Mouse (Mus musculus) neutrophil, adult 5-6 weeks (primary cell): ENCODE measurements around the gene Tmem178. TPM values are rescaled to one million over a fixed set of nuclear protein-coding genes. Genes with fewer than 3 reads are reported as not detected.

Source experiments
- ATAC-seq: fragments of 151-379, 151-347 bp; 2 replicates; pipeline ENCODE4 v1.8.0; 2017; ENCODE audit warnings: mild to moderate bottlenecking, moderate TSS enrichment; ENCODE audit not compliant: insufficient number of reproducible peaks, poor library complexity, low FRiP score, severe bottlenecking; ENCODE audit errors: extremely low read depth
- total RNA-seq: library from RNA; stranded (forward); fragments of 200-1000 nt; gene quantifications from 2 replicates; pipeline ENCODE4 v1.2.3, GENCODE M21; 2017

Tmem178 gene
- total RNA-seq, 1 experiment from 2014 or later, result not detected

GRCm38 (mm10) chr17:80981721-80982411, 37.4 kb downstream of the Tmem178 start:
- no peak for ATAC-seq

GRCm38 (mm10) chr17:80982412-80982787, 38.0 kb downstream of the Tmem178 start:
- ATAC-seq, result no peak

GRCm38 (mm10) chr17:80982976-80983375, 38.5 kb downstream of the Tmem178 start:
- no peak for ATAC-seq

- ATAC-seq, result no peak
Measured at GRCm38 (mm10) chr17:80991535-80992127, 47.2 kb downstream of the Tmem178 start.

- no peak for ATAC-seq
Measured at GRCm38 (mm10) chr17:80997226-80997625, 52.8 kb downstream of the Tmem178 start.

GRCm38 (mm10) chr17:80998958-80999357, 54.5 kb downstream of the Tmem178 start:
- no peak for ATAC-seq

GRCm38 (mm10) chr17:81001010-81001409, 56.6 kb downstream of the Tmem178 start:
- no peak for ATAC-seq

GRCm38 (mm10) chr17:81001647-81002046, 57.2 kb downstream of the Tmem178 start:
- ATAC-seq, result no peak

- no peak for ATAC-seq
Measured at GRCm38 (mm10) chr17:81002130-81002529, 57.7 kb downstream of the Tmem178 start.

- no peak for ATAC-seq
Measured at GRCm38 (mm10) chr17:81004454-81004853, 60.0 kb downstream of the Tmem178 start.

GRCm38 (mm10) chr17:81005292-81005691, 60.9 kb downstream of the Tmem178 start:
- no peak for ATAC-seq

GRCm38 (mm10) chr17:81009112-81009511, 64.7 kb downstream of the Tmem178 start:
- no peak for ATAC-seq

- no peak for ATAC-seq
Measured at GRCm38 (mm10) chr17:81010199-81010598, 65.8 kb downstream of the Tmem178 start.

GRCm38 (mm10) chr17:81010844-81011685, 66.6 kb downstream of the Tmem178 start:
- ATAC-seq, result no peak

GRCm38 (mm10) chr17:81015814-81016447, 71.5 kb downstream of the Tmem178 start:
- ATAC-seq, result no peak

GRCm38 (mm10) chr17:81017132-81017531, 72.7 kb downstream of the Tmem178 start:
- no peak for ATAC-seq

GRCm38 (mm10) chr17:81027331-81027730, 82.9 kb downstream of the Tmem178 start:
- no peak for ATAC-seq

GRCm38 (mm10) chr17:81031830-81032442, 87.5 kb downstream of the Tmem178 start:
- no peak for ATAC-seq

- ATAC-seq, result no peak
Measured at GRCm38 (mm10) chr17:81032957-81033356, 88.5 kb downstream of the Tmem178 start.
